In the genomic region with DNA sequence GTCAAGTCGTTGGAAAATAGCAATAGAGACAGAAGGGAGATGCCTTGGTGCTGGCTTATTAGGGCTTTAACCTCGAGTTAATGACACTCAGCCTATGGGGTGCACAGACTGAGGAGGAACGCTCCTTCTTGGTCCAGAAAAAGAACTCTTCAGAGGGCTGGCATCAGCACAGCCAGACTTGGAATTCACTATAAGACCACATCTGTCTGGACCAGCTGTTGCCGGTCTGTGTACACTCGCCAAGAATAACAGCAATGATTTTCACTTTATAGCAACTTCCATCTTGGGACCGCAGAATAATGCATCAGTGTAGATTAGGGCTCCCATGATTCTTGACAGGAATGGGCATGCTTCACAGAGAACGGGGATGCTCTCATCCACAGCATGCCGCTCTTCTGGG, we compare ENCODE assay signal across 21 mouse cellular contexts.
DNase-seq lines count a peak whose midpoint lies in the region; ATAC-seq and TF ChIP-seq lines count a peak whose summit lies in the region.
"Had no signal": no experiment of that assay in that cellular context is flagged by ENCODE, and none has a peak within 500 bp of the region (broad histone marks: within the 10 kb centered on the region; RNA-seq: fewer than 3 reads in every experiment).

No protein-coding gene starts in this region.

- TF ChIP-seq EP300 in liver, postnatal 0 days (IDR thresholded peaks at IDR 0.05; ENCODE audit: low read depth): no peak

- H3K4me2 ChIP-seq in kidney, embryonic 15.5 days: no peak overlapping the region
- H3K4me2 ChIP-seq in lung, embryonic 14.5 days: no peak overlapping the region
- H3K4me2 ChIP-seq in limb, embryonic 14.5 days (replicated peaks; ENCODE audit: low read depth, low read length, severe bottlenecking): no peak overlapping the region
- H3K4me2 ChIP-seq in liver, postnatal 0 days (ENCODE audit: low read depth, low read length): no peak overlapping the region
- H3K4me2 ChIP-seq: embryonic facial prominence, embryonic 13.5 days; heart, embryonic 12.5 days; hindbrain, embryonic 13.5 days; liver, embryonic 12.5 days; midbrain, embryonic 12.5 days; neural tube, embryonic 13.5 days had no signal

- H3K4me1 ChIP-seq in kidney, embryonic 15.5 days: 0 out of 2 replicates have a peak, but pooled peaks cover 3% of the 10 kb centered on the region
- no peaks in the 10 kb centered on the region for H3K4me1 ChIP-seq in lung, embryonic 14.5 days (ENCODE audit: insufficient read depth)
- H3K4me1 ChIP-seq in limb, embryonic 14.5 days (ENCODE audit: control insufficient read depth, insufficient read depth, low read length): peaks cover 7% of the 10 kb centered on the region; the same call in 1 of the 2 replicates
- no peaks in the 10 kb centered on the region for H3K4me1 ChIP-seq in liver, postnatal 0 days (ENCODE audit: insufficient read depth)
- H3K4me1 ChIP-seq: hindbrain, embryonic 13.5 days; liver, embryonic 12.5 days; midbrain, embryonic 12.5 days; neural tube, embryonic 13.5 days had no signal

- no peaks in the 10 kb centered on the region for H3K36me3 ChIP-seq in kidney, embryonic 15.5 days
- H3K36me3 ChIP-seq in lung, embryonic 14.5 days (ENCODE audit: insufficient read depth): no peaks in the 10 kb centered on the region
- H3K36me3 ChIP-seq in C2C12 (ENCODE audit: control insufficient read depth, insufficient read depth): peaks cover 9% of the 10 kb centered on the region
- no peaks in the 10 kb centered on the region for H3K36me3 ChIP-seq in limb, embryonic 14.5 days (ENCODE audit: control insufficient read depth, insufficient read depth, low read length)
- no peaks in the 10 kb centered on the region for H3K36me3 ChIP-seq in liver, postnatal 0 days (replicated peaks; ENCODE audit: insufficient read depth, low read length)
- H3K36me3 ChIP-seq: embryonic facial prominence, embryonic 13.5 days; heart, embryonic 12.5 days; hindbrain, embryonic 13.5 days; liver, embryonic 12.5 days; midbrain, embryonic 12.5 days; neural tube, embryonic 13.5 days had no signal

- no peaks in the 10 kb centered on the region for H3K79me2 ChIP-seq in C2C12 (ENCODE audit: control insufficient read depth, insufficient read depth)

- WGBS in kidney, embryonic 15.5 days: 57% methylated on average over 8 of the region's 8 CpGs
- 44% methylated on average over 8 of the region's 8 CpGs for WGBS in lung, embryonic 14.5 days
- WGBS in limb, embryonic 14.5 days: 38% methylated on average over 8 of the region's 8 CpGs
- 80% methylated on average over 8 of the region's 8 CpGs for WGBS in liver, postnatal 0 days (ENCODE audit: insufficient replicate concordance)

- 0 out of 2 replicates have a peak, but pooled peaks have one; percentile 58 for ATAC-seq in kidney, embryonic 15.5 days (replicated peaks; ENCODE audit: low FRiP score)
- peak; percentile 89 for ATAC-seq in lung, embryonic 14.5 days (ENCODE audit: insufficient read depth)
- ATAC-seq in limb, embryonic 14.5 days (ENCODE audit: low FRiP score, low read depth): peak; percentile 78
- ATAC-seq in liver, postnatal 0 days: no peak
- ATAC-seq: inflammation-experienced regulatory T-cells, adult 6 months; liver, embryonic 12.5 days; Patski had no signal

- H3K4me3 ChIP-seq in kidney, embryonic 15.5 days (replicated peaks): no peak overlapping the region
- no peak overlapping the region for H3K4me3 ChIP-seq in lung, embryonic 14.5 days (ENCODE audit: low read depth, low read length)
- no peak overlapping the region for H3K4me3 ChIP-seq in C2C12 (ENCODE audit: insufficient read depth, poor library complexity, severe bottlenecking)
- H3K4me3 ChIP-seq in limb, embryonic 14.5 days (replicated peaks; ENCODE audit: low read length): no peak overlapping the region
- H3K4me3 ChIP-seq in liver, postnatal 0 days (ENCODE audit: low read depth, low read length): no peak overlapping the region
- H3K4me3 ChIP-seq: embryonic facial prominence, embryonic 13.5 days; gastrocnemius, adult 2 months; heart, embryonic 12.5 days; hindbrain, embryonic 13.5 days; layer of hippocampus, adult 2 months; liver, embryonic 12.5 days; midbrain, embryonic 12.5 days; neural tube, embryonic 13.5 days had no signal

- no peak for DNase-seq in kidney, adult 11 months
- DNase-seq in lung, embryonic 14.5 days: peak; percentile 84
- no peak for DNase-seq in lung, postnatal 25 days (ENCODE audit: low spot score)
- DNase-seq in limb, embryonic 14.5 days (ENCODE audit: low spot score): peak; percentile 76
- no peak for DNase-seq in layer of hippocampus, adult 9-11 months
- DNase-seq in liver, postnatal 0 days: no peak
- DNase-seq: adrenal gland, postnatal 10 days; cerebellum, adult 9-11 months; gastrocnemius, adult 2 months; thymus, postnatal 14 days had no signal

- no peaks in the 10 kb centered on the region for H3K9me3 ChIP-seq in kidney, embryonic 15.5 days (replicated peaks)
- H3K9me3 ChIP-seq in lung, embryonic 14.5 days (ENCODE audit: low read depth, low read length): no peaks in the 10 kb centered on the region
- H3K9me3 ChIP-seq in limb, embryonic 14.5 days (ENCODE audit: control insufficient read depth, low read length): no peaks in the 10 kb centered on the region
- no peaks in the 10 kb centered on the region for H3K9me3 ChIP-seq in liver, postnatal 0 days (ENCODE audit: low read length)
- H3K9me3 ChIP-seq: embryonic facial prominence, embryonic 13.5 days; heart, embryonic 12.5 days; hindbrain, embryonic 13.5 days; liver, embryonic 12.5 days; midbrain, embryonic 12.5 days; neural tube, embryonic 13.5 days had no signal

- H3K27me3 ChIP-seq in kidney, embryonic 15.5 days: no peaks in the 10 kb centered on the region
- H3K27me3 ChIP-seq in lung, embryonic 14.5 days (ENCODE audit: insufficient read depth, low read length): no peaks in the 10 kb centered on the region
- H3K27me3 ChIP-seq in C2C12 (ENCODE audit: control insufficient read depth, insufficient read depth, insufficient read length): no peaks in the 10 kb centered on the region
- no peaks in the 10 kb centered on the region for H3K27me3 ChIP-seq in limb, embryonic 14.5 days (ENCODE audit: control insufficient read depth, insufficient read depth, low read length)
- H3K27me3 ChIP-seq in liver, postnatal 0 days (ENCODE audit: insufficient read depth, low read length): no peaks in the 10 kb centered on the region
- H3K27me3 ChIP-seq: embryonic facial prominence, embryonic 13.5 days; heart, embryonic 12.5 days; hindbrain, embryonic 13.5 days; liver, embryonic 12.5 days; midbrain, embryonic 12.5 days; neural tube, embryonic 13.5 days; Patski had no signal

- peaks cover 2% of the 10 kb centered on the region for H3K79me3 ChIP-seq in C2C12 (ENCODE audit: low read depth)

- no peak for TF ChIP-seq POLR2A in limb, embryonic 14.5 days (IDR thresholded peaks at IDR 0.05; ENCODE audit: borderline replicate concordance, extremely low read depth, insufficient read depth, insufficient read length)

- no peak overlapping the region for H3ac ChIP-seq in C2C12 (ENCODE audit: control insufficient read depth, insufficient read length, low read depth)

- no peak for TF ChIP-seq CTCF in lung, embryonic 14.5 days (IDR thresholded peaks at IDR 0.05; ENCODE audit: low read depth)
- TF ChIP-seq CTCF in C2C12 (IDR thresholded peaks at IDR 0.05; ENCODE audit: control insufficient read depth, insufficient read depth, insufficient read length): no peak
- no peak for TF ChIP-seq CTCF in liver, postnatal 0 days (IDR thresholded peaks at IDR 0.05; ENCODE audit: low read depth)

- H3K27ac ChIP-seq in kidney, embryonic 15.5 days: no peak overlapping the region
- H3K27ac ChIP-seq in lung, embryonic 14.5 days (ENCODE audit: low read depth): no peak overlapping the region
- H3K27ac ChIP-seq in limb, embryonic 14.5 days (replicated peaks; ENCODE audit: low read depth, low read length): no peak overlapping the region
- H3K27ac ChIP-seq in liver, postnatal 0 days (ENCODE audit: low read depth): no peak overlapping the region
- H3K27ac ChIP-seq: embryonic facial prominence, embryonic 13.5 days; gastrocnemius, adult 2 months; hindbrain, embryonic 13.5 days; layer of hippocampus, adult 2 months; liver, embryonic 12.5 days; midbrain, embryonic 12.5 days; neural tube, embryonic 13.5 days had no signal

- no peak overlapping the region for H3K9ac ChIP-seq in kidney, embryonic 15.5 days
- H3K9ac ChIP-seq in lung, embryonic 14.5 days: no peak overlapping the region
- H3K9ac ChIP-seq in limb, embryonic 14.5 days (ENCODE audit: low read depth, low read length, severe bottlenecking): no peak overlapping the region
- H3K9ac ChIP-seq in liver, postnatal 0 days (replicated peaks): no peak overlapping the region
- H3K9ac ChIP-seq: embryonic facial prominence, embryonic 13.5 days; heart, embryonic 12.5 days; hindbrain, embryonic 13.5 days; liver, embryonic 12.5 days; midbrain, embryonic 12.5 days; neural tube, embryonic 13.5 days had no signal

TF ChIP-seq in C2C12, 6 proteins besides CTCF, POLR2A, EP300 and RAD21:
- no peak for TF ChIP-seq CEBPB (IDR thresholded peaks at IDR 0.05; ENCODE audit: low read depth)
- TF ChIP-seq MYOD1 (IDR thresholded peaks at IDR 0.05; ENCODE audit: control insufficient read depth, insufficient read length, low read depth): peak; percentile 96
TF ChIP-seq in C2C12: peak in this region for 1.

Comparison
In these comparisons a context has a peak if more than half of its experiments do, and no peak if none do; other contexts are left out.
1. DNase-seq: peak in lung, embryonic 14.5 days (single experiment) and limb, embryonic 14.5 days (single experiment); none in kidney, adult 11 months (single experiment), lung, postnatal 25 days (single experiment), layer of hippocampus, adult 9-11 months (single experiment) and liver, postnatal 0 days (single experiment).